Mouse (Mus musculus) layer of hippocampus, adult 2 months (tissue): ENCODE results near the gene Nectin4. TPM values are rescaled to one million over a fixed set of nuclear protein-coding genes. Genes with fewer than 3 reads are reported as not detected.

Source experiments
- DNase-seq, 2 experiments: peaks; one replicate each; pipeline ENCODE4 v3.0.0; 2022; ENCODE audit warnings: low spot score in 2 of 2
- H3K27ac ChIP-seq: fragments of 200-600 bp; 2 replicates; pipeline ENCODE4 v1.8.1; 2022
- H3K4me3 ChIP-seq: fragments of 200-600 bp; 2 replicates; pipeline ENCODE4 v1.8.1; 2022; ENCODE audit warnings: mild to moderate bottlenecking
- CTCF ChIP-seq: fragments of 200-600 bp; conservative IDR thresholded peaks from 2 replicates; pipeline ENCODE4 v1.8.1; 2022; ENCODE audit warnings: antibody characterized with exemption, mild to moderate bottlenecking, moderate library complexity
- total RNA-seq, 2 experiments: library from RNA; stranded (reverse); gene quantifications; 2 replicates each; pipeline ENCODE4 v1.2.3; 2021

Nectin4 gene
- total RNA-seq, 2 experiments from 2014 or later: 5.1 to 6.1 TPM

- Histone ChIP-seq H3K27ac (no peak overlapping the region), H3K4me3 (no peak overlapping the region)
- no peak for DNase-seq
- no peak for TF ChIP-seq CTCF
Measured at GRCm38 (mm10) chr1:171402991-171403390, 33.1 kb downstream of the Nectin4 start.

GRCm38 (mm10) chr1:171407263-171407662 is 37.4 kb downstream of the Nectin4 start:
- DNase-seq: no peak
- H3K27ac ChIP-seq: no peak overlapping the region
- H3K4me3 ChIP-seq: no peak overlapping the region
- TF ChIP-seq CTCF: no peak

GRCm38 (mm10) chr1:171410231-171410630 is 40.3 kb downstream of the Nectin4 start:
- TF ChIP-seq CTCF: no peak
- DNase-seq: no peak
- Histone ChIP-seq H3K27ac (peak overlapping the region; percentile 99; the same call in 1 of the 2 replicates), H3K4me3 (no peak overlapping the region)

DNA sequence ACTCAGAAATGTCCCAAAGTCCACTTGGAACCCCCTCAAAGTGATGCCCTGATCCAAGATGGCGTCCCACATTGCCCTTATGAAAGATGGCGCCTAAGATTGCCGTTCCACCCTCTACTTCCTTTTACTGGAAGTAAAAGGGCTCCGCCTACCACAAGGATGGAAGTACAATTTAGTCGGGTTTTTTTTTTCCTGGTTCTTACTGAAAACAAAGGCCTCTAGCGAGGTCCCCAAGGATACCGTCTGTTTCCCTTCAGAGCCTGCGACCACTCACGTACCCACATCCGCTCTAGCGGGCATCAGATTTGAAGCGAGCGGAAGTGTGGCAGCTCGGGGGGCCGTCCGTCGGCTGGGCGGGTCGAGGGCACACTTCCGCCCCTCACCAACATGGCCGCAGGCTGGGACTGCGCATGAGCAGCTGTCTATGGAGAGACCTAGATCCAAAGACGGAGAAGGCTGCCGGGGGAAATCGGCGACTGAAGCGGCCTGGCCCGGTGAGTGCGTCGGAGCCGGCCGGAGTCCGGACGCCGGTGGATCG is 41.1 kb downstream of the Nectin4 start, which contains the start of gene Usf1:
TSS of gene Usf1 (plus strand) at position 367 of the 538 bp plus-strand sequence.
- Histone ChIP-seq H3K4me3 (peak within 1 kb of the TSS; percentile 99), H3K27ac (peak within 1 kb of the TSS; percentile 99)
- DNase-seq: peak; percentile 94 to 95
- no peak; the same call in 1 of the 2 replicates for TF ChIP-seq CTCF

- no peak for TF ChIP-seq CTCF
- Histone ChIP-seq H3K4me3 (peak overlapping the region; percentile 99), H3K27ac (peak overlapping the region; percentile 99)
- no peak for DNase-seq
Measured at GRCm38 (mm10) chr1:171411492-171411941, 41.6 kb downstream of the Nectin4 start.

- no peak for DNase-seq
- peak; percentile 48 for TF ChIP-seq CTCF
- peak overlapping the region; percentile 99 for H3K4me3 ChIP-seq
- H3K27ac ChIP-seq: peak overlapping the region; percentile 99
Measured at GRCm38 (mm10) chr1:171412001-171412441, 42.1 kb downstream of the Nectin4 start.

GRCm38 (mm10) chr1:171412446-171412845 is 42.5 kb downstream of the Nectin4 start:
- TF ChIP-seq CTCF: no peak
- DNase-seq: peak; percentile 34 to 73
- H3K4me3 ChIP-seq: peak overlapping the region; percentile 99
- H3K27ac ChIP-seq: peak overlapping the region; percentile 99

DNA sequence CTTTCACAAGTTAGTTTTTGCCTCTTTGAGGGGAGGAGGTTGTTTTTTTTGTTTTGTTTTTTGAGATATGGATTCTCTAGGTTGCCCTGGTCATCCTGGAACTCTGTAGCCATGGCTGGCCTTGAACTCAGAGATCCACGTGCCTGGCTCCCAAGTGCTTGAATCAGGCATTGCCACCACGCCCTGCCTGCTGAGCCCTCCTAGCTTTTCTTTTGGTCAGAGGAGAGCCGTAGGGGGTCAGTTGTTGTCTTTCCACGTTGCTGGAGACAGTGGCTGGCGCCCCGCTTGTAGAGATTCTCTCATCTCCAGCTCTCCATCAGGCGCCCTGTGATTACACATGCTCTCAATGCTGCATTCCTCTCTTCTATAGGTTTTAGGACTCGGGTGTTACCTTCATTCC is 43.7 kb downstream of the Nectin4 start:
- no peak overlapping the region for H3K27ac ChIP-seq
- DNase-seq: no peak
- H3K4me3 ChIP-seq: peak overlapping the region; percentile 8; the same call in 1 of the 2 replicates
- TF ChIP-seq CTCF: no peak

DNA sequence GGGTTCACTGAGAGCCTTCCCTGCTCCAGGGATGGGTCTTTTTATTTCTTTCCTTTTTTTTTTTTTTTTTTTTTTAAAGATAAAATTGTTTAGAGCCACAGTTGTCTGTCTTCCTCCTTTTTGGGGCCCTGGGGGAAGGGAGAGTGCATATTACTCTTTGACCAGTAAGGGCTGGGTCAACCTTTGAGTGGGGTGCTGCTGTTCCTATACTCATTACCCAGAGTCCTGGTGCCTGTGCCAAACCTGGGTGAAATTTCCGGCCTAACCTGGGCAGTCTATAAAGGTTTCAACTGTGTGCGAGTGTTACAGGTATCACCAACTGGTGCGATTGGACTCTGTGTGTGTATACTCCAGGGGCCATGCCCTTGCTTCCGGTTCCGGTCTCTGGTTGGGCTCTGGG is 48.8 kb downstream of the Nectin4 start, which contains the start of gene Tstd1:
TSS of gene Tstd1 (plus strand) at position 213 of the 400 bp plus-strand sequence.
- DNase-seq: no peak
- H3K27ac ChIP-seq: no peak within 1 kb of the TSS
- no peak within 1 kb of the TSS for H3K4me3 ChIP-seq
- no peak for TF ChIP-seq CTCF

DNA sequence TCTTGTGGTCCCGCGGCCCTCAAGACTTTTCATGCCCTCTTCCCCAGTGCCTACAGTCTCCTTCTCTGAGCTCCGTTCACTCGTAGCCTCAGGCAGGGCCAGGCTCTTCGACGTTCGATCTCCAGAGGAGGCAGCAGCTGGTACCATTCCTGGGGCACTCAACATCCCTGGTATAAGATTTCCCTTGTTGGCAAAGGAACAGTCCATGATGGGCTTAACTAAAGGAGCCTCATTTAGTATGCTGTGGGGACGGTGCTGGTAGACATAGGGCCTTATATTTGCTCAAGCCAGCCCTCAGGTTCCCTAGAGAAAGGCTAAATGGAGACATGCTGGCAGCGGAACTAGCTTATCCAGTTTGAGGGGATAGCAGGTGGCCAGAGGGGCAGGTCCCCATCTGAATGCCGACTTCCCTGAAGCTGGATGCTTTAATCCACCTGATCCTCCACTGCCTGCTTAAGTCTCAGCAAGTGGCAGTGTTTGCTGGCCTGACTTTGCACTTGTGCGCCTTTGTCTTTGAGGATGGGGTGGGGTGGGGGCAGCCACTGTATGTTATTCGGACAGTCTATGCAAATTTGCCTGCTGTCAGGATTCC is 49.5 kb downstream of the Nectin4 start:
- no peak overlapping the region for H3K27ac ChIP-seq
- DNase-seq: no peak
- no peak for TF ChIP-seq CTCF
- no peak overlapping the region for H3K4me3 ChIP-seq

- no peak for TF ChIP-seq CTCF
- DNase-seq: no peak
- H3K27ac ChIP-seq: no peak overlapping the region
- H3K4me3 ChIP-seq: no peak overlapping the region
Measured at GRCm38 (mm10) chr1:171419905-171420304, 50.0 kb downstream of the Nectin4 start.

DNA sequence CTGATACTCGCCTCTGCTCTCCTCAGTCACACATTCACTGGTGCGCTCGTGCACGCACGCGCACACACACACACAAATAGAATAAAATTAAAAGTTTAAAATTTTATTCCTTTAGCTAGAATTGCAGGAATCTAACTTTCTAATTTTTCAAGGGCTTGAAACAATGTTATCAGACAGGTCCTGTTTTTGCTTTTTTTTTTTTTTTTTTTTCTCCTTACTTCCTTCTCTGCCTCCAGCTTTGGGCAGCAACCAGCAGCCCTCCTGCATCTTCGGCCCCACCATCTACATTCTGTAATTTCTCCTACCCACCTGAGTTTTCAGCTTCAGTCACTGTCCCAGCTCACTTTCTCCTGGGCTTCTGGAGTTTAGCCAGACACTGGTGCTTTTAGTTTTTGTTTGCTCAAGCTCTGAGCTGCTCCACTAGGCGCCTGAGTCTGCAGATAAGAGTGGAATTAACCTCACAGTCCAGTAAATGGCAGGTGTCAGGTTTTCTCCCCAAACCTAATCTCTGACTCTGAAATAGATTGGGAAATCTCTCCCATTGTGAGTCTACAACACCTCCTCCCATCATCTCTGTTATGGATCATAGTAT is 52.7 kb downstream of the Nectin4 start:
- Histone ChIP-seq H3K4me3 (no peak overlapping the region), H3K27ac (no peak overlapping the region)
- no peak for TF ChIP-seq CTCF
- DNase-seq: no peak

DNA sequence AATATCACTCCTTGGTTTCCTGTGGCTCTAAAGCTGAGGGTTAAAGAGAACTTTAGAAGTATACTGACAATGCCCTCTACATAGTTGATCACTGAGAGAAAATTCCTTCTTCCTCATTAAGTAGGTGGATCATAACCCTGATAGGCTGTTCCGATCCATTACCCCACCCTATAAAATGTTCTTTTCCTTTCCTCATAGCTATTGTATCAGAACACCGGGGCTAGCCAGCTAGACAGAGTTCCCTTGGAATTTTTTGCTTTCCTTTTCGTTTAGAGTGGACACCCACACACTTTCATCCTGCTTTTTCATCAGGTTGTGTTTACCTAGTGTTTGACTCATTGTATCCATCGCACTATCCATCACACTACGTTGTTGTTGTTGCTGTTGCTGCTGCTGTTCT is 54.7 kb downstream of the Nectin4 start:
- no peak overlapping the region for H3K27ac ChIP-seq
- no peak overlapping the region for H3K4me3 ChIP-seq
- TF ChIP-seq CTCF: no peak
- no peak for DNase-seq

- TF ChIP-seq CTCF: no peak
- no peak overlapping the region for H3K4me3 ChIP-seq
- H3K27ac ChIP-seq: no peak overlapping the region
- no peak for DNase-seq
Measured at GRCm38 (mm10) chr1:171425126-171425525, 55.2 kb downstream of the Nectin4 start.
